Mouse (Mus musculus) common myeloid progenitor, adult 5-6 weeks (primary cell): ENCODE measurements at regions not wholly inside any gene's neighbourhood (a gene's known extent, or its start where the extent isn't known, plus 50 kb on each side); places are given as distances from the start of the nearest gene placed in this dataset.

Experiments used
- ATAC-seq: replicated peaks from 2 replicates; pipeline ENCODE4 v1.8.0; 2016; ENCODE audit warnings: low read depth, mild to moderate bottlenecking, moderate TSS enrichment, inconsistent platforms; ENCODE audit not compliant: poor library complexity, severe bottlenecking

DNA sequence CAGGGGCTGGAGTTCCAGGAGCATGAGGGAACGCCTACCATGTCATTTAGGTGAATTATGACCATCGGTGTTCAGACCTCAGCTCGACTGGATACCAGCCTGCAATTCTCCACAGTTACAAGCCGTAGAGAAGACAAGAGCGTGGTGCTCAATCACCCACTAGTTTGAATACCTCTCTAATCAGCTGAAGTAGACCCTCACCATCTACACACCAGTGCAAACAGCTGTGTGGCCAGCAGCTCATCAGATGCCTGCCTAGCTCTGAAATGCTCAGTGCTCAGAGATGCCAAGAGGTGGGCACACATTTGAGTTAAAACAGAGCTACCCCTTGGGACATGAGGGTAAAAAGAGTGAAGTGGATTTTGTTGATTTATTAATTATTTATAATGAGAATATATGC, 660.2 kb downstream of the Magi1 start:
- ATAC-seq, result no peak

DNA sequence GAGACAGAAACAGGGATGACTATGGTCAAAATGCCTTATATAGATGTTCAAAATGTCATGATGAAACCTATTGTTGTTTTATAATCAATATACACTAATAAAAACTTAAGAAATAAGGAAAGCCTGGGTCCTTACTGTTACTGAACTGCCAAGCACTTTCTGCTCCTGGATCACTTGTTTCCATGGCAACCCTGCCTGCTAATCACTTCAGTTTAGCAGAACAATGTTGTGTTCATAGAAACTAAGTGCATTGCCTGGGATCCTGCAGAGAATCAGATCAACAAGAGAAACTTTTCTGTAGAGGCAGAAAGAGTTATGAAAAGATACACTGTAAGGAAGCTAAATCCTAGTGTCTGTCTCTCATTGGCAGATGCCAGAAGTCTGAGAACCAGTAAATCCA, 666.8 kb downstream of the Magi1 start:
- no peak for ATAC-seq

DNA sequence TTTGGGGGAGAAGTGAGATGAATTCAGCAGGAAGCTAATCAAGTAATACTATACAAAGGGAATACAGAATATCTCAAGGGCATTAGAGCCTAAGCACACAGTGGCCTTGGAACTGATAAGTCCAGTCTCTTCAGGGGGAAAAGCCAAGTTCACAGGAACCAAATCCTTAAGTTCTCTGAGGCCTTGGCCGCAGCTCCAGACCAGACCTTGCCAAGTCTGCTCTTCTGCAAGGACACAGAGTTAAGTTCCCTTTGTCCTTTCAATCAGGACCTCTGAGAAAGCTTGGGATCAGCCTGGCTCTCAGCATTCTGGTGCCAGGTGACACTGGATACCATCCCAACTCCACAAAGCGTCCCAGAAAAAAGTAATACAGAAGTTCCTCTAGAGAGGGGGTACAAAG, 657.1 kb upstream of the Adamts9 start:
- ATAC-seq, result no peak

DNA sequence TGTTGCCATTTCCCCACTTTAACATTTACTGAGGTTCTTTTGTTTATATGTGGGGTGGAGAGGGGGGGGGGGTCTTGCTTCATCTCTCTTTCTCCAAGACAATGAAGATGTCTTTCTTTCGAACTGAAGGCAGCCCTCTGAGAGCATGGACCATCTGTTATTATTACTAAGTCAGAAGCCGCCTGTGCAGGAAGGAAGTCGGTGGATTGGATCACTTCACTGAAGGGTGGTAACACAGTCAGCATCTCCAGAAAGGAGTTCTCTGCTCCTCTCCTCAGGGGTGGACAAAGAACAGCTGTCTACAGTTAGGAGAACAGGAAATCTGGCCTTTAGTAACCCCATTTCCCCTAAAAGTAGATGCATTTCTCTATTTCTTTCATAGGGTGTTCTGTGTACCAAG, 656.1 kb upstream of the Adamts9 start:
- ATAC-seq, result no peak

DNA sequence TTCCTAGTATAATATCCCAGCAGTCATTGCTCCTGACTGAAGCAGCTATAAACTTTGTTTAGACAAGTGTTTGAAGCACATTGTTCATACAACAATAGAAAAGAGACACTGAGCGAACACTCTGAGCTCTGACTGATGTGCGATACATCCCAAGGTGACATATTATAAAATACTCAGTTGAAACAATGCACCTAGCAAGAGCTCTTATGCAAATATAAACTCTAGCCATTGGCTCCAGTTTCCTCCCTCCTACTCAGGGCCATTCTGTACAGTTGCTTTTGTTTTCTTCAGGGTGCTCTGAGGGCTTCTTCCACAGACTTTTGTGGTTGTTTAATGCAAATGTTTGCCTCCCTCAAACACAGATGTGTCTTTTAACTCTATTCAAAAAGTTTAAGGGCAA, 646.6 kb upstream of the Adamts9 start:
- ATAC-seq, result no peak

DNA sequence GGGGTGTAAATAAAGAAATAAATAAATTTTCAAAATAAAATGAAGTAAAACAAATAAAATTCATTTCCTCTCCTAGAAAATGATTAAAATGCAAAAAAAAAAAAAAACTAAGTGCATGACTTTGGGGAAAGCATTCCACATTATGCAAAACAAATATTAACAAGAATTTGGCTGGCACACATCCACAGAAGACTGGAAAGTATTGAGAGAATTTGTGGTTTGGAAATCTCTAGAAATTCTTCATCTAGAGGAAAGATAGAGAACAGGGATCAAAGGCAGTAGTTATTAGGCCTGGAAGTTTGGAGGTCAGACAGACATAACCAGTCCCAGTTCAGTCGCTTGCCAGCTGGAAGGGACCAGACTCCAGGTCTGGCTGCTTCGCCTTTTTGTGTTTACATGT, 643.6 kb upstream of the Adamts9 start:
- no peak for ATAC-seq

DNA sequence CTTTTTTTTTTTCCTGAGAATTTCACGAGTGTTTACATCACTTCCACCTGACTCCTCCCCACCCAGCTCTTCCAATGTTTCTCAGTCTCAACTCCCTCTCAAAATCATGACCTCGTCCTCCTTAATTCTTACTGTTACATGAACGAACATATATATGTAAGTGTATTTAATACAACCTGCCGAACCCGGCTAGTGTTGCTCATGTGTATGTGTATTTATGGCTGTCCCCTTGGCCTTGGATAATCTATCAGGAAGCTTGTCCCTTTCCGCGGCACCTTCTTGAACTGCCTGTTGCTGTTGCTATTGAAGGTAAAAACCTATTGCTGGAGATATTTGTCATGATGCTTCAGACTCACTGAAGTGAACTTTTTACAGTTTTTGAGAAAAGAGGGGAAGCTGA, 637.8 kb upstream of the Adamts9 start:
- ATAC-seq, result no peak

DNA sequence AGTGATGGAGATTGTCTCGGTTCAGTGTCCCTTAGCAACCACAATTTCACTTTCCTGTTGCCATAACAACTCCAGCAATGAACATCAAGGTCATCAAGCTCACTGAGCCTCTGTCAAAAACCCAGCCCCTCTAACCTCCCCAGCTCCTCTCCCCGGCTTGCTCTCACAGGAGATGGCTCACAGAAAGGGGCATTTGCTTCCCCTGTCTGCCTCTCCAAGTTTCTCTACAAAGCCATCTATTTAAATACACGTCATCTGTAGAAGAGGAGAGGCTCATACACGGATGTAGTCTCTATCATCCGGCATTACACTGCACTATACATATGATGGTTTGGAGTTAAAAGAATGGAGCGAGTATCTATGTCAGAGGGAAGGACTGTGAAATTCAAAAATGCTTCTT, 637.4 kb upstream of the Adamts9 start:
- no peak for ATAC-seq

DNA sequence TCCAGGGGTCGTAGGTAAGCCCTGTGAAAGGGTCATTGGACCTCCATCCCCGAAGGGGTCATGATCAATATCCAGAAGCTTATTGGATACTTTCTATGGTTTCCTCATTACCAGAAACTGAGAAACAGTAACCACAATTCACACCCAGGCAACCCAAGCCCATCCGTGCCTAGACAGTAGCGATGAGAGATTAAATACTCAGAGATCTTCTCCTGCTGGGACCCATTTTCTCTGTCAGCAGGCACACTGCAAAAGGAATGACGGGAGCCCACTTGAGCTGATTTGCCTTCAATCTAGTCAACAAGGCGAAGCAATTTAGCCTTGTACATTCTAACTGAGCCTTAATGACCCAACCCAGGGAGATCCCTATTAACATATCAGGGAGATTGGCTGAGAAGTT, 632.0 kb upstream of the Adamts9 start:
- ATAC-seq, result no peak

DNA sequence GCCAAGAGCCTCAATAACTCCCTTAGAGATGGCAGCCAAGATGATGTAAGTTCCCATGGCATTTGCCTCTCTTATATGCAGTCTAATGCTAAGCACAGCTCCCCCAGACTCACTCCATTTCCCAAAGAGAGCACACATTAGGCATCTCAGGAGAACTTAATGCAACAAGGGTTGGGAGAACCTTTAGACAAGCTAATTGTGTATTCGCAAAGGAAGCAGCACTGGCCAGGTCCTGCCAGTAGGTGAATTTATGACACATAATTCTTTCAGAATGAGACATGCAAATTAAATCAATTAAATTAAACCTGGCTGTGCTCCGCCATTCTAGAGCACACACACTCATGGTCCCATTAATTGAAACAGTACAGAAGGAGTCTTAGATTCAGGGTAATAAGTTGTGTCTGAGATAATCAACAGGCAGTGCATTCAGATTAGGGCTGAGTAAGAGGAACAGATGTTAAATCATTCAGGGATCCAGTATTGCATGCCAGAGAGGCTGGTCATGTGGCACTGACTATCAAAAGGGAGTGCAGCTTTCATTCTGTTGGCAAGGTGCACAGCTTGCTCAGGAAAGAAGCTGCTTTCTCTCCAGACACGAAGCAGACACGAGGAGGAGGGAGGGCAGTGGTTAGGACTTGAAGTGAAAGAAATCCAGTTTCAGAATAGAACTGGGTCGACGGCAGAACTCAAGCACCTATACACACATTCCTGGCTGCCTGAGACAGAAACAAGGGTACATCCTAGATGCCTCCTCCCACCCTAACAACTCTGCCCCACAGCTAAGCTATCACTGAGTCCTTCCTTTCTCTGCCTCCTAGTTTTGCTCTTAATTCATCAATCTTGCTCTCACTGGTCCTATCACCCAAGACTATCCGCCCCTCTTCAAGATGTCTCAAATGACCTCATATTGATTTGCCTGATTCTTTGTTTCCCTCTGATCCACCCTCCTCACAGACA, 630.7 kb upstream of the Adamts9 start:
- ATAC-seq, result no peak

DNA sequence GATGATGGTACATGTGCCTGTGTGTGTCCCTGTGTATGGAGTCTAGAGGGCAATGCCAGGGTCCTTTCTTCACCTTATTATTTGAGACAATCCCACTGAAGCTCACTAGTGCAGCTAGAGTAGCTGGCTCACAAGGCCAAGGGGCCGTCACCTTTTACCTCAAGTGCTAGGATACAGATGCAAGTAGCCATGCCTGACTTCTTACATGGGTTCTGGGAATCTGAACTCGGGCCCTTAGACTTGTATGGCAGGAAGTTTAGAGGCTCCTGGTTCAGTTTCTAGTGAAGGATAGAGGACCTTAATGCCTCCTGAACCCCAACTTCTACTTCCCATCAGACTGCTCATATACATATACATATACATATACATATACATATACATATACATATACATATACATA, 626.6 kb upstream of the Adamts9 start:
- ATAC-seq, result no peak

DNA sequence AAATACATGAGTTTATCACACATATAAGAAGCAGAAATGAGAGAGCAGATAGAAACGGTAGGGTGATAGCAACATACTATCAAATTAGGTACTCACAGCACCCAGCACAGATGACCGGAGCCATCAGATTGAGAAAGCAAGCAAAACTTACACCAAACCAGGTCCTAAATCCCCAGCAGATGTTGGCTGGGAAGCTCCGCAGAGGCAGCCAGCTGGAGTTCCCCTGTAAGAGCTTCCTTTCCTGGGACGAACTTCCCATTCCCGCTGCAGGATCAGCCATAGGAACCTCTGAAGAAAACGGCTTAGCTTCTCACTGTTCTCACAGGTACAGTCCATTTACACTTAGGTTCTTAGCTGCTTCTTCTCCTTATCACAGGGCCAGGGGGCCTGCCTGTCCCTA, 625.9 kb upstream of the Adamts9 start:
- ATAC-seq, result no peak

DNA sequence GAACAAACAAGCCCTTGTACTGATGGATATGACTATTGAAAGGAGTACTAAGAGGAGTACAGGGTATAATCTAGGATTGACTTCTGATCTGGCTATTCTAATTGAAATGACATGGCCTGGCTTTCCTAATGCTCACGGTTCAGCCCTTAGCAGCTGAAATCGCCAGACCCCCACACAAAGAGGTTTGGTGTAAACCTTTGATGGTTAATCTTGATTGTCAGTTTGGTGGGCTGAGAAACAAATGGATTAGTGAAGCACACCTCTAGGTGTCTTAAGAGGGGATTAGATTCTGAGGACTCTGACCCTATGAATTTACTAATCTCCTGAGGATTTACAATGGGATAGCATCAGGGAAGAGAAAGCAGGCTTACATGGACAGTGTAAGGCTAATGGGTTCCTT, 623.4 kb upstream of the Adamts9 start:
- ATAC-seq, result no peak

DNA sequence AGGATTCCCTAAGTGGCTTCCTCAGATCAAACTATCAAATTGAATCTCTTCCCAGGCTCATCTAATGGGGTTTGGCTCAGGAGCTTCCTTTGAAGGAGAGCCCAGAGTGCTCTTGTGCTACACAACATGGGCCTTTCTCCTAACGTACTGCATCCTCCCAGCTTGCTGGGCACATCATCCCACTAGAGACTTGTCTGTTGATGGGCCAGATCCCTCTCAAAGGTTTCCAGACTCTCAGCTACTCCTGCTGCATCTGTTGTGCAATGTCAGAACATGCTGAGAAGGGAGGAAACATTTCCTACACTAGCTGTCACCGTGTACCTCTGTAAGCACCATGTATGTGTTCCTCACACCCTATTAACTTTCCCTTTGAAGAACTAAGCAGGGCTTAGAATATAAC, 605.0 kb upstream of the Adamts9 start:
- ATAC-seq, result no peak

DNA sequence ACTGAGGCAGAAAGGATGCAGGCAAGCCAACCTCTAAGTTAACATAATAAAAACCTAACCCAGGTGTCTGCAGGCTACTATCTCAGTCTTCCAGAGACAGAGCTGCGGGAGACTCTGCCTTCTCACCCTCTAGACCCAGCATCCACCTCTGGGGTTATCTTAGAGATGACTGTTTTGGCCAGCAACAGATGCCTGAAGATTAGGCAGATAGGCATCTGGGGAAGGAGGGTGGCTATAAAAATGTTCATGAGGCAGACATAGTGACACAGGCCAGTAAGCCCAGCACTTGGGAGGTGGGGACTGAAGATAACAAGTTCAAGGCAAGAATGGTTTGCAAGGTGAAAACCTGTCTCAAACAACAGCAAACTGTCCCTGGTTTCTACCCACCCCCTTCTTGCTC, 601.0 kb upstream of the Adamts9 start:
- ATAC-seq, result no peak

DNA sequence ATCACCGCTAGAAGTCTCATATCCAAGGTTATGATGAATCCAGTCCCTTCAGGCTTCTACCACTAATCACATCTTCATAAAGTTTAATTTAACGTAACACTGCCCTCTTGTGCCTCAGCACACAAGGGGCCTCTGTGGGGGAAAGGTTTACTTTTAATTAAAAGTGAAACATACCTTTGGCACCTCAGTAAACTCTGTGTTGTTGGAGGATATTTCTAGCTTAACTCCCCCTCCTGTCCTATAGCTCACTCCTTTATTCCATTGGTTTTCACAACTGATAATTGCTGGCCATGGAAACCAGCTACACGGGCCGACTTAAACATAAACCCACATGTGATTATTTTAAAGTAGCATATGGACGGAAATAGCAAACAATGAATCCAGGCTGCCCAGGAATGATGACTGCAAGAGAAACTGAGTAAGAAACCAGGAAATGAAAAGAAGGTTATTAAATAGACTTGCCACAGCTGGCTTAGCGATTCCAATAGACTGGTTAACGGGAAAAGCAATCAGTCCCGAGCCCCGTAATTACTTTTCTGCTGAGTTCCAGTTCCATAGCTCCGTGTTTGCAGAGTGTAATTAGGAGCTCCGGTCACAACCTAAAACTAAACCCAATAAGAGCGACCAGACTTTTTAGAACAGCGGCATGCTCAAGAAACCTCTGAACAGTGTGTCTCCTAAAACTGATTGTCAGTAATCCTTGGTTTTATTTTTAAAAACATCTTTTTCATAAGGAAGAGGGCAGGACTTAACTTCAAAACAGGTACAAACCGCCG, 600.2 kb upstream of the Adamts9 start:
- ATAC-seq, result no peak

DNA sequence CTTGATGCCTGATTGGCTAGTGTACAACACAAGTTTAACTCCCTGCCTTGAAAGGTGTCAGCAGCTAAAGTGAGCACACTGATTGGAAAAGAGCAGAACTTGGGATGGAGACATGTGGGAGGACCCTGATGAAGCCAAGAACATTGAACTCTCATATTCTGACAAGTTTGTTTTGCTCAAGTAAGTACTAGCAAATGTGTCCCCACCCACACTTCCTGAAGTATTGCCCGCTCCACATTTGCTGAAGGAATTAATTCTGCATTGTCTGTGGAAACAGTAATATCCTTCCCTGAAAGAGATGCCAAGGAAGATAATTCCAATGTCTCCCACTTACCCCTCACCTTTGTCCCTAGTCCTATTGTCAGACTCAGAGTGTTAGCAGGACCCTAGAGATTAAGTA, 596.3 kb upstream of the Adamts9 start:
- no peak for ATAC-seq

DNA sequence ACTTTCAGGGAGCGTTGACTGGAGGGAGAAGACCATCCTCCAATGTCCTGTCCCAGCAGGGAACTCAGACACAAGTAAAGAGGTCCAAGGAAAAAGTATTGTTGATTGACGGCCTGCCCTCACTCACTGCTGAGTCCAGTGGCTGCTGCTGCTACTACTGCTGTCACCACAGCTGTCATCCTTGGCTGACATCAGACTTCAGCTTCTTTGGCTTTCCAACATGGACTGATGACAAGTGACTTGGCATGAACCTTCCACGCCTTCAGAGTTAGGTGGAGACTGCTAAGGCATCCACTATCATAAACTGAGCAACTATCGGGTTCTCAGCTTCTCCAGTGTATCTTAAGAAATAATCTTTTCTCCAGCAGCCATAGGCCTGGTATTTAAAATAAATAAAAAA, 595.9 kb upstream of the Adamts9 start:
- no peak for ATAC-seq

DNA sequence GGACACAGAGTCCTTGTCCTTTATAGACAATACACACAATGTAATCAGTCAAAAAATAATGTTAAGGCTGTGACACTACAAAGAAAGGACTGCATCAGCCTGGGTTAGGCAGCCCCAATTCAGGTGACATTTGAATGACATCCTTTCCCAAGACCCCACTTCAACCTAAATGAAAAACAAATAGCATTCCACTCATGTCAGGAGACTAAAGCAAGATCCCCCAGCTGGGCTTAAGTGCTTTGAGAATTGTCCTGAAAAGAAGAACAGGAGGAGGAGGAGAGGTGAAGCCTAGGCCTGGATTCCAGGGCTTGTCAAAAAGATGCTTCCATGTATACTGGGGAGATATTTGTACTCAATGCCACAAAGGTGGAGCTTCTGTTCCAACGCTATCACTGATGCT, 594.7 kb upstream of the Adamts9 start:
- no peak for ATAC-seq

DNA sequence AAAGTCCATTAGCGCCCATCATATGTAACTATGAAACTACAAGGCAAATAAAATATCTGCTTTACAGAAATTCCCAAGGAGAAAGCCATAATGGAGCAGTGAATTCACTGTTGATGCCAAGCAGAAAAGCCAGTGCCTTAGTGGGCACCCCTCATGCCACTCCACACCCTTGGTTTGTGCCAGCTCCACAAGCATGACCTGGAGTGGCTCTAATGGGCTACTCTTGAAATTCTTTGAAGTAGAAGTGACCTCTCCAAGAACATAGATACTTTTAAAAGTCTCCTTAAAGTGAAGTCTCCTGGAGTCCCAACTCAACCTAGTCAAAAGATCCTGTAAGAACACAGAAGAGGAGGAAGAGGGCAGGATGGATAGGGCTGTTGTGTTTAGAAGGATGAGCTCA, 593.8 kb upstream of the Adamts9 start:
- ATAC-seq, result no peak

DNA sequence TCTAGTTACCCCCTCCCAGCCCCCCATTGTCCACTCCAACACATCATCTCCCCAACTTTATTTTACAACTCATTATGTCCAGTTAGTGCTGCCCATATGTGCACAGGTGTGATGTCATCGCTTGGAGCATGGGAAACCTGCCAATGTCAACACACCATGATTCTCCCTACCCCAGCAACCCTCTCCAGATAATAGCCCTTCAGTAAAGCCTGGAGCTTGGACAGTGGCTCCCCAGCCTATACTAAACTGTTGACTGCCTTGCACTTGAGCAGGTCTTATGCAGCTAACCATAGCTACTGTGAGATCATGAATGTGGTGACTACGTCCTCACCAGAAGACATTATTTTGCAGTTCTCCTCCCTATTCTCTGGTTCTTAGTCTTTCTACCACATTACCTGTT, 570.5 kb upstream of the Adamts9 start:
- ATAC-seq, result no peak

DNA sequence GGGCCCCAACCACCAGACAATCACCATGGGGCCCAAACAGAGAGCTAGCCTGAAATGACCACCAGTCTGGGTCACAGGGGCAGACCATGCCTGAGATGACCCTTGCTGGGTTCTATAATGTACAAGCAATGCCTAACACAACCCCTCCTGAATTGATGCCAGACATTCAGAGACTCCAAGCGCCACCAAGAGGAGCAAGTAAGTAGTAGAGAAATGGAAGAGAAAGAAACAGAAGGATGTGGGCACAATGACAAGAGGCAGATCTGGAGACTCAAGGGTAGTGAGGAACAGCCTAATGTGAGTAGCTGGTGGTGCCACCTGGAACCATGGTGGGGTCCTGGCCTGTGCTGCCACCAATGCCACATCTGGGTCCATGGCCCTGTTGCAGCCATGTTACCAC, 566.6 kb upstream of the Adamts9 start:
- ATAC-seq, result no peak
